Mouse (Mus musculus) gastrocnemius, postnatal 4 days (tissue): Measurements from ENCODE around the gene Rab3a. TPM values are rescaled to one million over a fixed set of nuclear protein-coding genes. Genes with fewer than 3 reads are reported as not detected.

Source experiments
- DNase-seq, 2 experiments: peaks; one replicate each; pipeline ENCODE4 v3.0.0; 2021 to 2022; ENCODE audit warnings: low spot score in 2 of 2, mixed read lengths in 2 of 2
- total RNA-seq, 2 experiments: library from RNA; stranded (reverse); gene quantifications; 2 replicates each; pipeline ENCODE4 v1.2.3; 2021

Rab3a gene
- total RNA-seq, 2 experiments from 2014 or later = 41.0 to 44.4 TPM

- no peak for DNase-seq
Measured at GRCm38 (mm10) chr8:70738211-70738610, 16.3 kb upstream of the Rab3a start.

- DNase-seq = no peak
Measured at GRCm38 (mm10) chr8:70741661-70742060, 12.8 kb upstream of the Rab3a start.

- no peak for DNase-seq
Measured at GRCm38 (mm10) chr8:70742176-70742575, 12.3 kb upstream of the Rab3a start.

- DNase-seq = no peak
Measured at GRCm38 (mm10) chr8:70742981-70743655, 11.4 kb upstream of the Rab3a start.

DNA sequence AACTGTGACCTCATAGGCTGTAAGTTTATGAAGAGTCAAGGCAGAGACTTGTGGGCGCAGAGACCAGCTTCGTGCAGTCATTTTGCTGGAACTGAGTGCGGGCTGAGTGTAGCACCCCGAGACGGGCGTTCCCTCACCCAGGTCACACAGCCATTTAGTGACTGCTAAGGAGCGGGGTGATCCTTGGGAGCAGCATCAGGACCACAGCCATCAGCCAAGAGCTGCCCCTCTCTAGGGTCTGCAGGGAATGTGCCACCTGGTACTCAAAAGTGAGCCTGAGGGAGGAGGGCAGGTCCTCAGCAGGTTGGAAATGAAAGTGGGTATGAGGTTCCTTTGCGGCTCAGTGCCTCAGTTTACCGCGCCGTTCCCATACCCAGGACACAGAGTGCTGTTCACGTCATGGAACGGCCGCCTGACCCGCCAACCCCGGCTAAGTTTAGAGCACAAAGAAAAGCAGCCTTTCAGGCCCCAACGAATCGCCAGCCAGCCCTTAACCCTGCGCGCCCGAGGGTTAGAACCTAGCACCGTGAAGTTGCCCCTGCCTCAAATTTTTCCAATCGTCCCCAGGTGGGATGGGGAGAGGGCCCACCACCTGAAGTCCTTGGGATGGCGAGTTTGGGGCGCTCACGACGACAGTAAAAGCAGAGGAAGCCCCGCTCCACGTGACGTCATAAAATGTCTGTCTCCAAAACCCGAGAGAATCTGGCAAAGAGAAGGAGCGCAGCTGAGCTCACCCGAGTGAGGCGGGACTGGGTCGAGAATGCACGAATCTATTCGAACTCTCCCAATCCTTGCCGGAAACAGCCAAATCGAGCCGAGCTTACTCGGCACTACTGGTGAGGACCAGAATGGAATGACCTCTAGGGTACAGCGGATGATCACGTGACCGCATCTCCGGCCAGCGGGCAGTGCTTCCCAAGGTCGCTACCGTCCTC lies 10.6 kb upstream of the Rab3a start:
- DNase-seq = peak in 1 of 2 experiments; percentile 65

GRCm38 (mm10) chr8:70744806-70745205 lies 9.7 kb upstream of the Rab3a start:
- no peak for DNase-seq

- no peak for DNase-seq
Measured at GRCm38 (mm10) chr8:70745691-70746220, 8.7 kb upstream of the Rab3a start.

GRCm38 (mm10) chr8:70746676-70747075 lies 7.8 kb upstream of the Rab3a start:
- DNase-seq = no peak

DNA sequence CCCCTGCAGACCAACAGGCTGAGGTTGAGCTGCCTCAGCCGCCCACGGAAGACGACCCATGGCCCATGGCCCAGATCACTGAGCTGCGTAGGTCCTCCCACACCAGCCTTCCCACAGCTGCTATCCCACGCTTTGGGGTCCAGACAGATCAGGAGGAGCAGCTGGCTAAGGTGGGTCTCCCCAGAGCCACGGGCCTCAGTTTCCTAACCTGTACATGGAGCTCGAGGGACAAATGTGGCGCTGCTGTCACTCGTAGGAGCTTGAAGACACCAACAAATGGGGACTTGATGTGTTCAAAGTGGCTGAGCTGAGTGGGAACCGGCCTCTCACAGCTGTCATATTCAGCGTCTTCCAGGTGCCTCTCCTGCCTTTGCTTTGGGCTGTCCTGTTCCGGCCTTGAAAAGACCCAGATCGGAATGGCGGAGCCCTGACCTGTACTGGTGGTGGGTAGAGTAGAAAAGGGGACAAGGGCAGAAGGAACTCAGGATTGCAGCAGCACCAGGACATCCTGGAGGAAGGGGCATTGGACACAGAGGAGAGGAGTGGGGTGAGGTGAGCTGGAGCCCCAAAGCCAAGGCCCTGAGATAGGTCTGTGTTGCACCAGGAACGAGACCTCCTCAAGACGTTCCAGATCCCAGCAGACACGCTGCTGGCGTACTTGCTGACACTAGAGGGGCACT lies 7.1 kb upstream of the Rab3a start:
- no peak for DNase-seq

DNA sequence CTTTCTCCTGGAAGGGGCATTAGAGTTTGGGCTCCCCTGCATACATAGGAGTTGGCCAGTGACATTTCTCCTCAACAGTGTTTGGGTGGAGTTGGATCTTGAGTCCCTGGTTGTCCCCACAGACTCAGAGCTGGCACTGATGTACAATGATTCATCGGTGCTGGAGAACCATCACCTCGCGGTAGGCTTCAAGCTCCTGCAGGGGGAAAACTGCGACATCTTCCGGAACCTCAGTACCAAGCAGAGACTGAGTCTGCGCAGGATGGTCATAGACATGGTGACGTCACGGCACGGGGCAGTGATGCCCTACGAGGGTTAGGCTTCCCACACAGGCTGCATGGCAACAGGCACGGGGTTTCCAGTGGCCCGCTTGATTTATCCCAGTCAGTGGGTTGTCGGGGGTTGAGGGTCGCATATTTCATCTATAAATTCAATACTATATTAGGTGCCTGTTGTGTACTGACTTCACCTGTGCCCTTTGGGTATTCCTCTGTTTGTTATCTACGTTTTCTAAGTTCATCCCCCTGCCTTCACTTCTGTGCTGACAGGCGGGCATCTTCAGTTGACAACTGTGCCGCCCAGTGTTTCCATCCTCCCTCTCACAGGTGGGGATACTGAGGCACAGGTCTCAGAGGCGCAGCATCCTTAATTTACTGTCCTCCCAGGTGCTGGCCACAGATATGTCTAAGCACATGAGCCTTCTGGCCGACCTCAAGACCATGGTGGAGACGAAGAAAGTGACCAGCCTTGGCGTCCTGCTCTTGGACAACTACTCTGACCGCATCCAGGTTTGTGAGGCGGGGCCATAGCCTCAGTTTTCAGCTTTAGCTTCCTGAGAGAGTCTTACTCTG lies 6.0 kb upstream of the Rab3a start:
- no peak for DNase-seq

- DNase-seq = peak in 1 of 2 experiments; percentile 10
Measured at GRCm38 (mm10) chr8:70749097-70749674, 5.3 kb upstream of the Rab3a start.

- DNase-seq = no peak
Measured at GRCm38 (mm10) chr8:70750128-70750680, 4.3 kb upstream of the Rab3a start.

DNA sequence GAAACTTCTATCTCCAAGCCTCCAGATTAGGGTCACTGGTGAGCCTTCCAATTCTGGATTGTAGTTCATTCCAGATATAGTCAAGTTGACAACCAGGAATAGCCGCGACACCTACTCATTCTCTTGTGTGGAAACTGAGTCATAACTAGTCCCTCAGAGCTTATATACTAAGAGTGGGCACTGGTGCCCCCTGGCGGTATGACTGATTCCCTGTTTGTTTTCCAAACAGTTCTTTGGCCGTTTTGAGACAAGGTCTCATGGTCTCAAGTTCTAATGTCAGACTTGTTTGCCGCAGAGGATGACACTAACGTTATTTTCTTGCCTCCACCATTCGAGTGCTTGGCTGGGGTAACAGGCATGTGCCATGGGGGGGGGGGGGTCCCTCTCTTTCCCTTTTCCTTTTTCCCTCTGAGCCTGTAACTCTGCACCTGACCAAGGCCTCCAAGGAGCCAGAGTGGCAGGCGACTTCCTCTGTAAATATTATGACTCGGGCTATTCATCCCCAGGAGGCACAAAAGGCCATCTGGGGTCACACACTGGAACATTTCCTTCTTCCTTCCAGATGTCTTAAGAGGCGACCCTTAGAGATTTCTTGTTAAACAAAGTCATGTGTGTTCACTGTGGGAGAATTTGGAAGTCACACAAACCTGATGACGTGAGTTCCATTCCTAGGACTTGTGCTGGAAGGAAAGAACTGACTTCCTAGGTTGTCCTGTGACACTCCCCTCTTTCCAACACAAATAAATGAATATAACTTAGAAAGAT lies 2.3 kb upstream of the Rab3a start:
- peak; percentile 66 to 71 for DNase-seq

GRCm38 (mm10) chr8:70753151-70753550 lies 1.3 kb upstream of the Rab3a start:
- peak; percentile 82 to 88 for DNase-seq

DNA sequence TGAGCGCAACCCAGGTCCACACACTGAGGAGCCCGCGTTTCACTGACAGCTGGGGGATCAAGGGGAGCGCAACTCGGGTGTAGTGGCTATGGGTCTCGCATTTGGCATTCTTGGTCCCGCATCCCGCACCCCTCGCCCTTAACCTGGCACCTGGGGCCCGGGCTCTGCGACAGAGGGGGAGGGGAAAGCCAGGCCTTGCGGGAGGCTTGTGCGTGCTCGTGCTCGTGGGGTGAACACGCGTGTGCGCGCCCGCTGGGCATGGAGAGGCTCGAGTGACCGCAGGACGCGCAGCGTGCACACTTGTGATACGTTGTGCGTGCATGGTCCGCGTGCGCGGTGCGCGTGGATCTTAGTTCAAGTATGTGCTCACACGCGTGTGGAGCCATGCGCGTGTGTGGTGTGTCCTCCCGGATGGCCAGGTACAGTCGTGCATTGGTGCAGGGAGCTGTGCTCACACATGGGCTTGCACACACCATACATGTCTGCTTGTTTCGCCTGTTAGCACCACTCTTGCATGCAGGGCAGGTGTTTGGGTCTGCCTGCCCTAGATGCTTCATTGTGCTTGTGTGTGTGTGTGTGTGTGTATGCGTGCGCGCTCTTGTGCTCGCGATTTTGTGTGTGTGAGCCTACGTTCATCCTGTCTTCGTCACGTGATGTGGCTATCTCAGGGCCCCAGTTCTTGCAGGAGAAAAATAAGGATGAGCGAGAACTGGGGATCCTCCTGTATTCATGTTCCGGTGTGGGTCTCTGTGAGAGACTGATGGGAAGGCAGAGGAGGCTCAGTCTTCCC lies 587 bp downstream of the Rab3a start:
- peak; percentile 46 to 72 for DNase-seq

DNA sequence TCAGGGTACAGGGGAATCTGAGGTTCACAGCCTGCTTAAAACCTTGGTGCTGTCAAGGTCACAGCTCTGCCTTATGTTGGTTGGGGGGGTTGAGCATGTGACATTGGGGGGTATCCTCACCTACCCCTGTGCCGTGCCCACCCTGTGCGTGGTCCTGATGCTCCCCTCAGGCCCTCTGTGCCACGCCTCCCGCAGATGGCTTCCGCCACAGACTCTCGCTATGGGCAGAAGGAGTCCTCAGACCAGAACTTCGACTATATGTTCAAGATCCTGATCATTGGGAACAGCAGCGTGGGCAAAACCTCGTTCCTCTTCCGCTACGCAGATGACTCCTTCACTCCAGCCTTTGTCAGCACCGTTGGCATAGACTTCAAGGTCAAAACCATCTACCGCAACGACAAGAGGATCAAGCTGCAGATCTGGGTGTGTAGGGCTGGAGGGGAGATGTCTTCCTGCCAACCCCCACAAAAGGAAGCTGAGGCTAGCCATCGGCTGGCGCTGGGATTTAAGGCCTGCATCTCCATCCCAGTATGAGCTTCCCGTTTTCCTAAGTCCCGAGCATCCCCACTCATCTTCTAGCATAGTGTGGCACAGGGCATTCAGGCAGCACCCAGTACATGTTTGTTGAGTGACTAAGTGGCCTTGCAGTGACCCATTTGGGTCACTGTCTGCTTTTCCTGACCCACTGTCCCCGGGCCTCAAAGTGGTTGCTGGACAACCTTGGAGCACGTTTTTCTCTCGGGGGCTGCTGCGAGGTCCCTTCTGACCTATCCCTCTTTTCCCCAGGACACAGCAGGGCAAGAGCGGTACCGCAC lies 1.4 kb downstream of the Rab3a start:
- peak in 1 of 2 experiments; percentile 9 for DNase-seq

DNA sequence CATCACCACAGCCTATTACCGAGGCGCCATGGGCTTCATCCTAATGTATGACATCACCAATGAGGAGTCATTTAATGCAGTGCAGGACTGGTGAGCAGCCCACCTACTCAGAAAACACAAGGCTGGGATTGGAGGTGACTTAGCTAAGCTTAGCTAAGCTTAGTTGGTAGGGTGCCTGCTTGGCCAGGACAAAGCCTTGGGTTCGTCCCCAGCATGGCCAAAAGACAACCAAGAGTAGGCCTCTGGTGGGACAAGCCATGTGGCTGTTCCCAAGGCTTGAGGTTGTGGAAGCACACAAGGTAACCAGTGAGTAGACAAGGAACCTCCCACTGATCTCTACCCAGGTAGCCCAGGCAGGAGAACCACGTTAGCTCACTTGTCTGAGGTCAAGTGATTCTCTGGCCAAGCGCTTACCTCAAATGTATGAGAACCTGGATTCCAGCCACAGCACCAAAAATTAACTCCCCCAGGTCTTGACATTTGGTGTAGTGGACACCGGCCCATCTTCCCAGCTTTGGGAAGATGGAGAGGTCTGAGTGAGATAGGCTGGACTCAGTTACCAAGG lies 2.1 kb downstream of the Rab3a start:
- DNase-seq = peak in 1 of 2 experiments; percentile 6
